Mouse (Mus musculus): ENCODE data around the gene Trim8.

The Trim8 gene

DNA sequence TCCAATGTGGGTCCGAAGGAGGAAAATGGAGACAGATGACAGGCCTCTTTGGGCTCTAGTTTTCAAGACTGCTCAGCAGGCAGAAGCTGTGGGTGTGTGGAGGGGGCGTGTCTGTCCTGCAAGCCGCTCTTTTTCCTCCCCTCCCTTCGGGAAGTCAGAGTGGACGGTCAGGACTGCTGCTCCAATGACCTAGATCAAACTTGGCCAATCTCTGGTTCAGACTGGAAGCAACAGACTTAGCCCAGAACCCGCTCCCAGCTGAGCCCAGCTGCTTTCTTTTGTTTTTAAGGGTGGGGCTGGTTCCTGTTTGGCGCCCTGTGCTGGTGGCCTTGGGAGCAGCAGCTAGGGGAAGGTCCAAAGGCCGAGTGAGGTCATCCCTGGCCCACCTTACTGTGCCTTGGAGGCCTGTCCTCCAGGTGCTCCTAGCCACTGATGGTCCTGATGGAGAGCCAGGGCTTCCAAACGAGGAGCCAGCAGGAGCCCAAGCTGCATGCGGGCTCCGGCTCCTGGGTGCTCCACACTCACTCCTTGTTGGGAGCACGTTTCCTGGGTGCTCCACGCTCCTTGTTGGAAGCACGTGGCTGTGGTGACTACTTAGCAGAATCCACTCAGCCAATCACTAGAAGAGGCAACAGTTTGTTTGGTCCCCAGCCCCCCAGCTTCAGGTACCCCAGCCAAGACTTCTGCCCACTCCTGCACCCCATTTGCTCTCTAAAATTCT, 23.3 kb downstream of the Trim8 start:
- DNase-seq = no peak

DNA sequence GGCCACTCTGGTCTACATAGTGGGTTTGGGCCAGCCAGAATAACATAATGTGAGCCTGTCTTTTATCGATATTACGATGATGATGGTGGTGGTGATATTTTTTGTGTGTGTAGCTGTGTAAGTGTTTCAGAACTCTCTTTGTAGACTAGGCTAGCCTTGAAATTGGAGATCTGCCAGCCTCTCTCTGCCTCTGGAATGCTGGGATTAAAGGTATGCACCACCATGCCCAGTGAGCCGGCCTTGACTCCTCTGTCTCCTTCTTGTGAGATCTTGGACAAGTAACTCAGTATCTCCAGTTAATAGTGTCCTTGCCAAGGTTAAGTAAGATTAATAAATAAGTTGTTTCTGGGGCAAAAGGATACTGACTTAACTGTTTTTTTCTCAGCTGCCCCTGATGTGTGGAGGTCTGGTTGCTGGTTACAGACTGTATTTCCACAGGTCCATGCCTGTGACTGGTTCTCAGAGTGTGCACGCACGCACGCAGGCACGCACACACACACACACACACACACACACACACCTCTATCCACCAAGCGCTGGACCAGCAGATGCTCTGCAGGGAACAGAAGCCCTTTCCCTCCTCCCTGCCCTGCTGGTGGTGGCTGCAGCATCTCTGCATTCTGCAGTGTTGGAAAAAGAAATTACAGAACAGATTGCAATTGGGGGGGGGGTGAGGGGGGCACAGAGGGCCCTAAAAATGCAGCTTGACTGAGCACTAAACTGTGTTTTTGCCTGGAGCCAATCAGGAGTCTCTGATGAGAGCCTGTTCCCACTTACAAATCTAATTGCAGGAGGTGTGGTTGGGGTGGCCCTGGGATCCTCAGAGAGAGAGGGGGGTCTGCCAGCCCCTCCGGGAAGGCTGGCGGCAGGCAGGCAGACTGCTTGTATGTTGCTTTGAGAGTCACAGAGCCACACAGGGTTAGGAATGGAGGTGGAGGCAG, 24.5 kb downstream of the Trim8 start:
- no peak for DNase-seq

DNA sequence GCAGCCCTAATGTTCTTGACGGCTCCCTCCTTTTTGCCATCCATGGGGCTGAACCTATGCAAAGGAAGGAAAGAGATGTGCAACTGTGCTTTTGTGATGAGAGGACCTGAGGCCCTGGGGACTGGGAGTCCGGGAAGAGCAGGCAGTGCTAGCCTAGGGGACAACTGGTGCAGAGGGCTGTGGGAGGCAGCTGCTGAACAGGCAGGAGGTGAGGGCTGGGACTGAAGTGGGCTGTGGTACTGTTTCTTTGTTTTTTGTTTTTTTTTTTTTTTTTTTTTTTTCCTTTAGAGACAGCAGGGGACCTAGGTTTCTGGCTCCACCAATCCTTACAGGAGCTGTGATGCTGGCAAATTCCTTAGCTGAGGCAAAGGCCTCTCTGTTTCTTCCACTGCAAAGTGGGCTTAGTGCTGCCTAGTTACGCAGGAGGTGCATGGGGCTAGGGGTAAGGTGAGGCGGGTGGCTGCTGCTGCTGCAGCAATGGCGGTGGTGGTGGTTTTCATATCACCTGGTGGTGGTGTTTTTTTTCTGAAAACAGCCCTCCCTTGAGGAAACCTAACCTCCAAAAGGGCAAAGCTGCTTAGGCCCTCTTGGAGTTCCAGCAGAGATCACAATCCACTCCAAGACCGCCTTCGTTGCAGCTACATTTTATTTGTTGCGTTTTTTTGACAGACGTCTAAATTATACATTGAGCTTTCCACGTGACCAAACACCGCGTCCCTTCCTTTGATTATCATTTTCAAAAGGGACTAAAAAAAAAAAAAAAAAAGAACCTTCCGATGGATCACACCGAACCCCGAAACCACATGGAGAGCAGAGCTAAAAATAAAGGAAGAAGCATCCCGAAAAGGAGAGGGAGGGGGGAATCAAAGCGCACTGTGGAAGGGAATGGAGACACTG, 26.4 kb downstream of the Trim8 start:
- no peak for DNase-seq

DNA sequence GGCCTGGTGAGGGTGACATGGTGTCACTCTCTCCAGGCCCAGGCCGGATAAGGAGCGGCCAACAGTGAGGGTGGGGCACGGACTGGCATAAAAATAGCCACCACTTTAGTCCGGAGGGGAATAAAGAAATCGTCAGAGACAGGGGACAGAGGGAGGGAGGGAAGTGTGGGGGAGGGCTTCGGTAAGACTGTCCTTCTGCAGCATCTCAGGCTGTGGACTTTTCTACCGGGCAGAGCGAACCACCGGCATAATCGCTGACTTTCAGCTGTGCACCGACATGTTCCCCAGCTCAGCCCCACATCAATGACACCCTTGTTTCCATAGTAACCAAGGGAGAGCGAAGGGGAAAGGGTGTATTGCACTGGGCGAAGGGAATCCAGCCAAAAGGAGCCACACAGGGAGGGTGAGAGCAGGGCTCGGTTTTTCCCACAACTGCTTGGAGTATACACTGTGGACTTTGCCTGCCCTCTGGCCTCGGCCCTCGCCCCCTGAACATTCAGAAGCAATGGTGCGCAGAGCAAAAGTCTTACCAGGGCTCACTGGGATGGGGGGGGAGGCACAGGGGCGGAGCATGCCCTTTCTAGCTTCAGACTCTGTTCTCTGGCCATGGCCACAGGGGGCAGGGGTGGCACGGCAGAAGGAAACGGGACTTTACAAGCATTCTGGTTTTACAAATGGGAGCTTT, 27.2 kb downstream of the Trim8 start:
- DNase-seq = peak; percentile 65 to 73

DNA sequence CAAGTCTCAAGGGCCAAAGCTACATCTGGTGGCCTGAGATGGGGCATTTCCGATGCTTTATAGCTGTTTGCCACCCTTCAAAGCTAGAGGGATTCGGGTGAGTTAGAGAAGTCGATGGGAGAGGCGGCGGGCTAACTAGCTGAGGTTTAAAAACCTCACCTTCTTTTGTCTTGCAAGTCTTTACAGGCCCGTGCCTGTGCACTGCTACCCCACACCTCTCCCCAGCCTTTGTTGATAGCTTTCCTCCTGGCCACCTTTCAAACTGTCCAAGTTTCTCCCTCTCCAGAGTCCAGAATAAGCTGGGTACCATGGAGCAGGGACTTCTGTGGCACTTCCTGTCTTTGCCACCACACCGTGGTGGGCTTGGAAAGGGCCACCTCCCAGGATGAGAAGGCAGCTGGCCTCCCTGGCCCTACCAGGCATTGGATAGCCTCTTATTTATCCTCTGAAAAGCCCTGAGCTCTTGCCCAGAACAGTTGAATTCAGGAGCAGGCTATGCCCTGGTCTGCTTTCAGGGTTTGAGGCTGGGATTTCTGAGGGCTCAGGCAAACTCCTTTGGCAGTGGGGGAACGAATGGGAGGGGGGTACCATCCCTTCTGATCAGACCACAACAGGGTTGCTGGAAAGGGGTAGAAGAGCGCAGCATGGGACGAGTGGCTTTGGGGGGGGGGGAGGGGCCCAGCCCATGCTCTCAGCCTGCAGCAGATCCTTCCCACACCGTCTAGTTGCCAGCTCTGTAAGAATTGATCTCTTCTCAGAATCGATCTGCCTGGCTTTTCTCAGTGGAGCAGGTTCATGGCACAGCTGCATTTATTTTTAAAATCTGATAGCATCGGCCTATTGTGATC, 28.3 kb downstream of the Trim8 start:
- no peak for DNase-seq

DNA sequence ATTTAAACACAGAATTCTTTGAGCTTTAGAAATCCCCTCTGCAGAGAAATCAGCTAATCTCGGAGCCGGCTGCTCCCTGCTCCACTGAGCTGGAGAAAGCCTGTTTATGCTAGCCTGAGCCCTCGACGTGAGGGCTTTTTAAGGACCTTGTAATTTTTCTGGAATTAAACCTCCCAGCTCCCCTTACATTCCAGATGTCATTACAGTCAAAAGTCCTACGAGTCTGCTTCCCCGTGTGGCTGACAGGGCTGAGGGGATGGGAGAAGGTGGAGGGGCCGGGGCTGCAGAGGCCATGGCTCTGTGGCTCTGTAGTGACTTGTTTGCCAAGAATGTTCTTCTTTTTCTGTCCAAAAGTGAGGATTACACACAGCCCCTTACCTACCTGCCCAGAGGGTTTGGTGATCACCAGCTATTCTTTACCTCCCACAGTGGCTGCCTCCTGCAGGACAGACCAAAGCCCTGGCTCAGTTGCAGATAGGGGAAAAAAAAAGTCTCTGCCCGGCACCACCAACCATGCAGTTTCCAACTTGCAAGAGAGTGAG, 29.0 kb downstream of the Trim8 start:
- no peak for DNase-seq

DNA sequence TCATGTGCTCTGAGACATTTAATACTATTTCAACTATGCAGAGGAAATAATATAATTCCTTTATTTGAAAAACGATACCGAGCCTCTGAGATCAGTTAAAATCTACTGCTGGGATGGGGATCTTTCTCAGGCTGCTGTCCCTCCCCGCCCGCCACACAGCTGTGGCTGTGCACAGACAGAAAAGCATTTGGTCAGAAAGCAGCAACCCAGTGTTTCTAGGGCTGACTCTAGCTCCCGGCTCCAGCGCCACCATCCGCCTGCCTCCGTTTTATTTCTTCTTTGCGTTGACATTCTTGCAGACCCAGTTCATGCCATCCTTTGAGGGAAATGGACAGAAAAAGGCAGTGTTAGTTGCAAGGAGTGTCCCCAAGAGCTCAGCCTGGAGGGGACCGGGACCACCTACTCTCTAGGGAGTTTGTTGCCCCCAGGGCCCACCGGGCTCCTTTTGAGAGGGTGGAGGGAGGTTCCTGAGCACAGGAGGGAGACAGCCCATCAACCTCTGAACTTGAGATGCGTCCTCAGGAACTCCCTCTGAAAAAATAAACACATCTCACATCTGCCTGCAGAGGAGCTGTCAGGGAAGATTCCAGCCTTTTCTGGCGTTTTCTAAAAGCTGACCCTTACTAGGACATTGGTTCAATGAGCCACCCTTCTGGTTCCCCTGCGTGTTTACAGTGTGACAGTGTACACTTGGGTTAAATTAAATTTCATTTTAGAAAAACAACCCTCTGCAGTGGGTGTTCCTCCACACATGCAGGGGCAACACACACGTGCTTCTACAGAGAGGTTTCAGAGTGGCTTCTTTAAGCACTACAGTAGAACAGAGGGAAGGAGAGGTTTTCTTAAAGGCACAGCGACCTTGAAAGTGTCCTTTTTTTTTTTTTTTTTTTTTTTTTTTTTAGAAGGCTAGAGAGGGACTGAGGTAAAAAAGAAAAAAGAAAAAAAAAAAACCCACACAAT, 29.8 kb downstream of the Trim8 start:
- no peak for DNase-seq

DNA sequence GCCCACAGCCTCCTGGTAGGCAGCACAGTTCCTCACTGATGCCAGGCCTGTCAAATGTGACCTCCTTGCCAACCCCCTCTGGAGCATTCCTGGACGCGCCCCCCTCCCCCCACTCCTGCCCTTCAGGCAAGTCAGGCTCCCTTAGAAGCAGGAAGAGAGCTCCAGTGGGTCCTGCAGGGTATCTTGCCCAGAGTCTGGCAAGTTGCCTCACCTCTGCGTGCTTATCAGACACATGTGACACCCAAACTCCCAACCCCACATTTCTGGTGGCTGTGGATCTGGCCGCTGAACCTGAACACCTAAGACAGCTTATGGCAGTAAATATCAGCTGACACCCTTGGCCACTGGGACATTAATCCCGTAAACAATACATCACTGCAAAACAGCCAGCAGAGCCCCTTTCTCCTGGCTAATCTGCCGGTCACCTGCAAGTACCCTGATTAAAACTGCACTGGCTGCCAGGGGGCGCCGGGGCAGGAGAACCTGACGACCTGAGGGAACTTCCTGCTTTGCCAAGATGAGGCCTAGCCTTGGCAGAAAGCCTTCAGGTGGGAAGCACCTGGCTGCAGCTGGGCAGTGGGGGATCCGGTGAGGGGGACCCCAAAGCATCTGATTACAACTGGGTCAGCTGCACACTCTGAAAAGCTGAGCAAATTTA, 30.7 kb downstream of the Trim8 start:
- no peak for DNase-seq

DNA sequence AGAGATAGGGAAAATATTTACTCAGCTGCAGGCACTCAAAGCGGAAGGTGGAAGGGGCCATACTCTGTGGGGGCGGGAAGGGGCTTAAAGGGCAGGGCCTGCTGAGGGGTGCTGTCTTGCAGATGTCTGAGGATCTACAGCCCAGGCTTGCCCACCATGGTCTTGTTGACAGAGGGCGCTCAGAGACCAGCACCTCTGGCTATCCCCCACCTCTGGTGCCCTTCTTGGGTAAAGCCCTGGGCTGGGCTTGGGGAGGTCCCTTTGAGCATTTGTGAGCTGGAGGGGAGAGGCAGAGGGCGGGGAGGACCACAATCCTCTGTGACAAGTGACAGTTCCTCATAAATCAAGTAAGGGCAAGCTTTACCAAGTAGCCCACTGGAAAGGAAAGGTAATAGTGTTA, 31.6 kb downstream of the Trim8 start:
- DNase-seq = no peak

DNA sequence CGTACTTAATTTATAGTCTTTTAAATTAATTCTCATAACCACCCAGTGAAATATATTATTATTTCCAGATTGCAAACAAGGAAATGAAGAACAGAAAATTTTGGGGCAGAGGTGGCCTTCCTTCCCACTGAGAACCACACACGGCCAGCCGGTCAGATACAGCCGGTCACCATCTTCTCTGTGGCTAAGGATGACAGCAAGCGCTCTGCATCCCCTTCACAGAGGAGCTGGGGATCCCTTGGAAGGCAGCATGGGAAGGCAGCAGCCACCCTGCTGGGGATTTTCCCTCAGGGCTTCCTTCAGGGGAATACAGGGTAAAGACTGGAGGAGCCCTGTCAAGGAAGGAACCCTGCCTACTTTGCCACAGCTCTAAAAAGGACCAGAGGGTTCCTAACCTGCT, 32.0 kb downstream of the Trim8 start:
- no peak for DNase-seq

DNA sequence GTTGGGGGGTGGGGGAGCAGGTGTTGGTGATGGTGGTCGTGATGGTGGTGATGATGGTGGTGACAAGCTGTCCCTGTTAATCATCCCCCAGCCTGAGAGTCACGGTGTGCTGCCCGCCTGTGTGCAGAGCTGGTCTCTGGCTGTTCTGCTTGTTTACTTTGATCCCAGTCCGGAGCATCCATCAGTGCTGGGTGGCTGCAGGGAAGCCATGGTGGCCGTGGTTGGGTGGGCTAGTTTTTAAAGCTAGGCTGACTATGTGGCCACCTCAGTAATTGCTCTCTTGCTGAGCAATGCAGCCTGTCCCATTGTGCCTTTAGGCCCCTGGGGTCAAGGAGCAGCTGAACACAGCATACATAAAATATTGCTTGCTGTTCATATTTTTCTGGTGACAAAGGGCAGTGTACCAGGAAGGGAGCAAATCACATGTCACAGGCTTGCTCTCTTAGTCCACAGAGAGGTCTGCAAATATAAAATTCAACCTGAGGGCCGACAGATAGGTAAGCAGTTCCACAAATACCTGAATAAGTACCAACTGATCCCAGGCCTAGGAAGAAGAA, 33.1 kb downstream of the Trim8 start:
- DNase-seq = no peak

DNA sequence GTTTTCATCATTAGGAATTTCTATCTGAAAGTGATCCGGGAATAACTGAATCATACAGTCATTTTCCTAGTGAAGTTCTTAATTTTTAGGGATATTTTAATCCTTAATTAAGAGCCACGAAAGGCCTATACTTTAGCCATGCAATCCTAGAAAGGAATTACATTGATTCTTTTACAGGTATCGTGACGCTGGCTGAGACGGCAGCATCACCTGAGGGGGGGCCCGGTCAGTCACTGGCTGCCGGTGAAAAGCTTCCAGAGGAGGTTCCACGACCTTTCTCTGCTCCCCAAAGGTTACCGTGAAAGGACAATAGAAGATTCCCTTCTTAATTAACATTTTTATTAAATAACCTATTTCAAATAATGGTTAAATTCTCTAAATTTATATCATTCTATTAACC, 35.9 kb downstream of the Trim8 start:
- no peak for DNase-seq

DNA sequence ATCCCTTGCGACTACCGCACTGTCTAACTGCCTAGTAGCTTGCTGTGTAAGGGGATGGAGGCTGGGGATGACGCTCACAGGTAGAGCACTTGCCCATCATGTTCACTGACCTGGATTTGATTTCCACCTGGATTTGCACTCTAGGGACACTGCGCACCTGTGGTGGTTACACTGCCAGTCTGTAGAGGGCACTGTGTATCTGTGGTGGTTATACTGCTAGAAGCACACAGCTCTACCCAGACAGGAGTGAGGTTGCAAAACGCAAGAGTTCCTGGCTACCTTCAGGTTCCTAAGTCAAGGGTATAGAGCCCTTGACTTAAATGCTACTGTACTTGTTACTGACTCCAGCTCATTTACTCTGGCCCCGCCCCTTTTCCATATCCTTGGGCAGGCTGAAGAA, 36.7 kb downstream of the Trim8 start:
- DNase-seq = no peak

DNA sequence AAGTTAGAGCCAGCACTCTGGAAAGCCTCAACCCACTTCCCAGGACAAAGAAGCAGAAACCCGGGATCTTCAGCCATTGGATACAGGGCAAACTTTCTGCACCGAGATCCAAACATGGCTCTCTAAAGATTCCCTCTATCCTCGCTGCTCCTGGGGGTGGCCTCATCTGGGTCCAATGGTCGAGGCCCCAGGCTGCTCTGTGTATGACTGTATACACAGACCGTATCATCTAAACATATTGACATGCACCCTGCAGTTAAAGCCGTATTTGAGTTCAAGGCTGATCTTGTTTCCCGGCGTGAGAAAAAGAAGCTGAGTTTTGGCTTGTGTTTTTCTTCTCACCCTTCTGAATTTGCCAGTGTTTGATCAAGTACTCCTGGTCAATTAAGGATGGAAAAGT, 41.2 kb downstream of the Trim8 start:
- DNase-seq = no peak

DNA sequence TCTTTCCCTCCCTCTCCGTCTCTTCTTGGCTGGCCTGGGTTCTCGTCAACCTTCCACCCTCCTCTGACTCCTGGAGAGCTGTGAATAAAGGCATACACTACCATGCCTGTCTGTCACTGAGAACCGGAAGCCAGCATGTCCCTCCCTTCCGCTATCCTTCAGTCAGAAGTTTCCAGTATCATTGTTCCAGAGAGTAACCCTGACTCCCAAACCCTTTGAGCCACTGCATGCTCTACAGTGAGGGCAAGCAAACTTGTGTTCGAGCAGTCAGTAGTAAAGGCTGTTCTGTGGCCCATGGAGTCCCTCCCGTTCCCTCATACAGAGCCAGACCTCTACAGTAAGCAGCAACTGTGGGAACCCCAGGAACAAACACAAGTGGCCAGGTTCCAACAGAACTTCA, 46.1 kb downstream of the Trim8 start:
- no peak for DNase-seq

DNA sequence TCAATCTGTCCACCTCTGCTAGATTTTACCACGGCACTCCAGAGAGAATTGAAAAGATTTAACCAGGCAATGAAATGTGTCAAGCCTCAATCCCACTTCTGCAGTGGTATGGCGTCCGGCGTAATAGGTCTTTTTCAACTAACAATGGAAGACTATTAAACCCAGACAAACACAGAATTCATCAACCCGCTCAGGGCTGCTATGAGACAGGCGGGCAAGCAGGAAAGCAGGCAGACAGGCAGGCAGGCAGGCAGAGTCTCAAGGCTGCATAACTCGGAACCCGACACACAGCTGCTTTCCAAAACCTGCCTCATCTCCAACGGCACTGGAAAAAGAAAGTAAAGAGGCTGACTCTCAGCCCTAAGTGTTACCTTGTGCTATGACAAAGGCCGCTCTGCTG, 46.6 kb downstream of the Trim8 start:
- DNase-seq = no peak

DNA sequence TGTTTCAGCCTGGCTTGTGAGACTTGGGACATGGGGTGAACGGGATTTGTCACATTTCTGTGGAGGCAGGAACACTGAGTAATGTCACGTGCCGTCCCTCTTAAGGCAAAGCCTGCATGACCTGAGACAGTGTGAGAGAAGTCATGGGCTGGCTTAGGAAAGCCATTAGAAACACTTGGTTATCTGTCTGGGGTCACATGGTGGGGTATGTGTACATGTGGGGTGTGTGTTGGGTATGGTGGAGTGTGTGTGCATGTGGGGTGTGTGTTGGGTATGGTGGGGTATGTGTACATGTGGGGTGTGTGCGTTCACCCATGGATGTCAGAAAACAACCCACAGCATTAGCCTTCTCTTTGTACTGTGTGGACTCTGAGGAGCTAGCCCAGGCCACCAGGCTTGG, 48.9 kb downstream of the Trim8 start:
- no peak for DNase-seq

DNA sequence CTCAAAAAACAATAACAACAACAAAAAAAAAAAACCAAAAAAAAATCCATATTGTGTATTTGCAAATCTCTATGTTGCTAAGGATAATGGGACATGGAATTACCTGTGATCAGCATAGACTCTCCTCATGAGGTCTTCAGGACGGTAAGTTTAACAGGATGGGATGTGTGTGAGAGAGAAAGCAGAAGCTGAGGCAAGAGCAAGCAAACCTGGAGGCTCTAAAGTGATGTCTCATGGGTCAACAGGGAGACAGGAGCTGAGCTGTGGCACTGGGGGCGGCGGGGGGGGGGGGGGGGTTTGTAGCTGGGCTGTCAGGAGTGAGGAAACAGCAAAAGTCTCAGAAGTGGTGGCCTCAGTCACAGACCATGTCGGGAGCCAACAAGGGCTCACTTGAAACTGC, 51.0 kb downstream of the Trim8 start:
- no peak for DNase-seq

DNA sequence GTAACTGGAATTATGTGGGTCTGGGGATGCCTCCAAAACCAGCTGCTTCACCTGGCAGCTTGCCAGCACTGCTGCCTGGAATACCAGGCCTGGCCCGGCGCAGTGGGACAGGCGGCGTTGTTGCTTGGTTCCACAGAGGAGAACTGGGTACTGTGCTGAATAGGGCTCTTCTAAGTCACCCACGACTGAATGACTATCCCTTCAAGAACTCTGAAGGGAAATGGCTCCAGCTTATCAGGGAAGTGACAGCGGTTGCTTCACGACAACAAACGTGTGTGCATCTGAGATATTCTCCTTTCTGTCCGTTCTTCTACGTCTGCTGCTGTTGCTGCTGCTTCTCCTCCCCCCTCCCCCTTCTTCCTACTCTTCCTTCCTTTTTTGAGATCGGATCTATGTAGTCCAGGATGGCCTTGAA, 52.0 kb downstream of the Trim8 start:
- DNase-seq = no peak
